Mouse (Mus musculus): ENCODE results near the gene Lims1.

The Lims1 gene

GRCm38 (mm10) chr10:58383761-58384160, 60.5 kb downstream of the Lims1 start:
- DNase-seq (ENCODE audit: low read depth) = no peak

GRCm38 (mm10) chr10:58385629-58386028, 62.4 kb downstream of the Lims1 start:
- no peak for DNase-seq (ENCODE audit: low read depth)

GRCm38 (mm10) chr10:58386997-58387396, 63.7 kb downstream of the Lims1 start:
- no peak for DNase-seq (ENCODE audit: low read depth)

GRCm38 (mm10) chr10:58388648-58389047, 65.4 kb downstream of the Lims1 start:
- DNase-seq (ENCODE audit: low read depth) = no peak

GRCm38 (mm10) chr10:58389151-58389550, 65.9 kb downstream of the Lims1 start:
- DNase-seq (ENCODE audit: low read depth) = no peak

DNA sequence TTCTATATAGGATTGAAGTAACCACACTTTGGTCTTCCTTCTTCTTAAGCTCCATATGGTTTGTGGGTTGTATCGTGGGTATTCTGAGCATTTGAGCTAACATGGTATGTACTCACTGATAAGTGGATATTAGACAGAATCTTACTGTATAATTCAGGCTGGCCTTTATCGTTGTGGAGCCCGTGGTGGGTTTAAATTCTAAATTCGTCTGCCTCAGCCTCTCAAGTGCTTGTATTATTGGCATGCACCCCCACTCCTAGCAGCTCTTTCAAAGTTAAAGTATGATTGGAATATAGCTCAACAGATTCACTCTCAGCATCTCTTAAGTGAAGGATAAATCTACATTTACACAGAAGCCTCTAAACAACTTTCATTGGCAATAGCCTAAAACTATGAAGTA, 69.2 kb downstream of the Lims1 start:
- DNase-seq (ENCODE audit: low read depth) = no peak

- peak; percentile 85 for DNase-seq (ENCODE audit: low read depth)
Measured at GRCm38 (mm10) chr10:58393026-58394014, 70.1 kb downstream of the Lims1 start.

- no peak for DNase-seq (ENCODE audit: low read depth)
Measured at GRCm38 (mm10) chr10:58394170-58394569, 70.9 kb downstream of the Lims1 start.

- no peak for DNase-seq (ENCODE audit: low read depth)
Measured at GRCm38 (mm10) chr10:58395315-58395714, 72.0 kb downstream of the Lims1 start.

GRCm38 (mm10) chr10:58395723-58396122, 72.5 kb downstream of the Lims1 start:
- DNase-seq (ENCODE audit: low read depth) = no peak

DNA sequence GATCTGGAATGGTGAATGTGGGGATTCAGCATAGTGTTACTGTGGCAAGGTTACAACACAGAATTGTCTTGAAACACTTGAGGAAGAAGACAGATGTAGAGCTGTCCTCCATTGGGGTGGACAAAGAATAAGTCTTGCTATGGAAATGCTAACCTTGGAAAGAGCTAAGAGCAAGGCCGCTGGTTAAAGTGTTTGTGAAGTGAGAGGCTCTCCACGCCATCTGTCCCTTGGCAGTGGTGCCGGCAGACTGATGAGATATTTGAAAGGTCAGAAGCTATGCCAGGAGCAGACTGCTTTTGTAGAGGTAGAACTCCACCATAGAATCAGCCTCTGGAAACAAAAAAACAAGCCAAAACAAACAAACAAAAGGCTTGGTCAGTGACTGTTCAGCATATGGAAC, 73.3 kb downstream of the Lims1 start:
- no peak for DNase-seq (ENCODE audit: low read depth)

DNA sequence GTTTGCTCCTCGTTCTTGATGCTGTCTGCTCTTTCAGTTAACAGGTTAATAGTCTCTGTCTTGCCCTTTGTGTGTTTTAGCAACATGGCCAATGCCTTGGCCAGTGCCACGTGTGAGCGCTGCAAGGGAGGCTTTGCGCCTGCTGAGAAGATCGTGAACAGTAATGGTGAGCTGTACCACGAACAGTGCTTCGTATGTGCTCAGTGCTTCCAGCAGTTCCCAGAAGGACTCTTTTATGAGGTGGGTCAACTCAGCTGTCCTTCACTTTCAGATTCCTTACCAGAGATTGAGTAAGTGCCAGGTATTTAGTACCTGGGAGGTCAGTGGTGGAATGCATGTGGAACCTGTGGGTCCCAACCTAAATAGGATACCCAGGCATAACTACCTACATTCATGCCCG, 75.7 kb downstream of the Lims1 start:
- no peak for DNase-seq (ENCODE audit: low read depth)

- DNase-seq (ENCODE audit: low read depth) = no peak
Measured at GRCm38 (mm10) chr10:58401838-58402237, 78.6 kb downstream of the Lims1 start.

- no peak for DNase-seq (ENCODE audit: low read depth)
Measured at GRCm38 (mm10) chr10:58404639-58405038, 81.4 kb downstream of the Lims1 start.

DNA sequence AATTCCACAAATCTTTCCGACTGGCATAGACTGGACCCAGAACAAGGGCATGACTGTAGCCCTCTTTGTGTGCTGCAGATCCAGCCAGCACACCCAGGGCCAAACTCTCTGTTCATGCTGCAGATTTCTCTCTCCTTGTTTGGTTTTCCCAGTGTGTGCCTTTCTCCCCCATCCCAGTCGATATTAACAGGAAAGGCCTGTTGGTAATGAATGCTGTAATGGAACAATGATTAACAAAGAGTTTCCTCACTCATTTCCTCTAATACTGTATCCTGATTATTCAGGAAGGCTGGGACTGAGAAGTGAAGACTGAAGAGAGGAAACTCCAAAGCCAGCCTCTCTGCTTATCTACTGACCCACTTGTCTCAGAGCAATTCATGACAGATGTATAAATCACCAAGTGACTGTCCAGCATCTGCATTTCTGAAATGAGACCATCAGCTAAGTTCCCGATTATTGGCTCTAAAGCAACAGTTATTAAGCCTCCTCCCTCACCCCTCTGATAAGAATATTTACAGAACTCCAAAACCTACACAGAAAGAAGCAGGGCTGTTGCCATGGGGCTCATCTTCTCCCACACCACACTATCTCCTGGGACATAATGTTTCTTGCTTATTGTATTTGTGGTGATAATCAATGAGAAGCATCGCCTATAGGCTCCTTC, 82.2 kb downstream of the Lims1 start:
- DNase-seq (ENCODE audit: low read depth) = peak; percentile 57

- peak; percentile 79 for DNase-seq (ENCODE audit: low read depth)
Measured at GRCm38 (mm10) chr10:58405949-58406305, 82.7 kb downstream of the Lims1 start.

DNA sequence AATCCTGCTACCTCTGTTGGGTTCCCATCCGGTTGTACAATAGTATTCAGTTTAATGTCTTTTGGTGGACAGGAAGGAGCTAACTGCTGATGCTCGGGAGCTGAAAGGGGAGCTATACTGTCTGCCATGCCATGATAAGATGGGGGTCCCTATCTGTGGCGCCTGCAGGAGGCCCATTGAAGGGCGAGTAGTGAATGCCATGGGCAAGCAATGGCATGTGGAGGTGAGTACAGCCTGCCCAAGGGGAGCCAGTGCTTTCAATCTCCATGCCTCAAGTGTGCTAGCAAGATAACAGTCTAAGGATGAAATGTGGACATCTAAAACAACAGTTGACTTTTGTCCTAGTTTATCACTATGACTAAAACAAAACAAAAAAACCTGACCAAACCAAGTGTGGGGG, 89.1 kb downstream of the Lims1 start:
- no peak for DNase-seq (ENCODE audit: low read depth)

GRCm38 (mm10) chr10:58412852-58413251, 89.6 kb downstream of the Lims1 start:
- DNase-seq (ENCODE audit: low read depth) = no peak

DNA sequence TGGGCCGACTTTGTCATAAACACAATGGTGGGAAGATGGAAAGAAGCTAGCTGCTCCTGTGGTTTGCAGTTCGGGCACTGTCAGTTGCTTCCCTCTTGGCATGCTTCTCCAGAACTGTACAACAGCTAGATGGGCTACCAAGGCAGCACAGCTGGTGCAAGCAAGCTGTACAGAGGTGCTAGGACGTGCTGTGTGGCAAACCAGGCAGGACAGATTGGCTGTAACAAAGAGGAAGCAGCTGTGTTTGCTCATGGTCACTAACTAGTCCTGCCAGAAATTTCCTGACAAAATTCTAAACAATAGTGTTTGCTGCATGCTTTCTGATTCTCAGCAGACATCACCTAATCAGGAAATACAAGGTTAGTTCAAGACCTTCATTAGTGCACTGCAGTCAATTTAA, 93.4 kb downstream of the Lims1 start:
- peak; percentile 91 for DNase-seq (ENCODE audit: low read depth)

DNA sequence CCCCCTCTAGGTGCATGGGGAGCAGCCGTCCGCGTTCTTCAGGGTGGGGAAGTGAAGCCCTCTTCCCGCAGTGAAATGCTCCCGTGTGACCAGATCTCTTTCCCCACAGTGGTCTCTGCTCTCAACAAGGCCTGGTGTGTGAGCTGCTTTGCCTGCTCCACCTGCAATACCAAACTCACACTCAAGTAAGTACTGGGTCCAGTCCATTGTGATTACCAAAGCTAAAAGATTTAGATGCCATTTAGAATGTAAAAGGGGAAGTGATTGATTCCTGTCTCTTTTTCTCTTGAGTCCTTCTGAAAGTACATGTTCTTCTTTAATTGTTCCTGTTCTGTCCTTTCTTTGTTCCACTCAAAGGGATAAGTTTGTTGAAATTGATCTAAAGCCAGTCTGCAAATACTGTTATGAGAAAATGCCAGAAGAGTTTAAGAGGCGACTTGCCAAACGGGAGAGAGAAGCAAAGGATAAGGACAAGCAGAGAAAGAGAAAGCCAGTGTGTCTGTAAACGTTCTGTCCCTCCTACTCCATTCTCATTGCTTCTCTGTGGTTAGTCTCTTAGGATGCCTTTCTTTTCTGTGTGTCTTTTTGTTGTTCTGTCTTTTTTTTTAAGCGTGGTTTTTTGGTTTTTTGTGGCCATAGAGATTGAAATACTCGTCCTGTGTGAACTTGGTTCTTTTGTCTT, 95.2 kb downstream of the Lims1 start:
- no peak for DNase-seq (ENCODE audit: low read depth)

- DNase-seq (ENCODE audit: low read depth) = peak; percentile 63
Measured at GRCm38 (mm10) chr10:58427930-58428329, 104.7 kb downstream of the Lims1 start.

- DNase-seq (ENCODE audit: low read depth) = peak; percentile 85
Measured at GRCm38 (mm10) chr10:58445850-58446249, 122.6 kb downstream of the Lims1 start.
